Mouse (Mus musculus): ENCODE measurements around the gene Cnga2. TPM values are rescaled to one million over a fixed set of nuclear protein-coding genes. Genes with fewer than 3 reads are reported as not detected.

Cnga2 gene
- polyA plus RNA-seq, 1 experiment = not detected

DNA sequence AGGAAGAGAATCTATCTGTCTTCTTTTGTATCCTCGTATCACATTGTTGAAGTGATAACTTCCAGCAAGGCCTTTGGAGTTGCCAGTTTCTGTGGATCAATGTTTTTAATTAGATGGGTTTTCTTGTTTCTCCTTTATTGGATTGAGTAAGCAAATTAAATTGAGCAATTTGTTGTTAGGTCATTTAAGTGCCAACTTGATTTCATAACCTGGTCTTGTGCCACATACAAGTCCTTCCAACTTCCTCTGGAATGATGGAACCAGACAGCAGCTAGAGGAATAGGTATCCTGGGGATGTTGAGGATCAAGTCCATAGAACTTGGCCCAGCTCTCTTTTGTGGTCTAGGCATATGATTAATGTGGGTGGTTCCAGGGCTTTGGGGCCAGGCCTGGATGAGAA lies 30.6 kb downstream of the Cnga2 start:
- H3K4me1 ChIP-seq (ENCODE audit: control insufficient read depth, insufficient read depth, low read length) = no peaks in the 10 kb centered on the region
- no peak overlapping the region for H3K27ac ChIP-seq (ENCODE audit: insufficient read depth, low read depth, low read length)
- H3K4me3 ChIP-seq (ENCODE audit: insufficient read depth, low read depth, low read length) = no peak overlapping the region
- WGBS = 93% methylated on average over 1 of the region's 1 CpGs
- TF ChIP-seq POLR2A (IDR thresholded peaks at IDR 0.05; ENCODE audit: insufficient read depth, low read depth, low read length) = no peak
- TF ChIP-seq CTCF (IDR thresholded peaks at IDR 0.05; ENCODE audit: insufficient read depth, low read depth, low read length) = no peak

DNA sequence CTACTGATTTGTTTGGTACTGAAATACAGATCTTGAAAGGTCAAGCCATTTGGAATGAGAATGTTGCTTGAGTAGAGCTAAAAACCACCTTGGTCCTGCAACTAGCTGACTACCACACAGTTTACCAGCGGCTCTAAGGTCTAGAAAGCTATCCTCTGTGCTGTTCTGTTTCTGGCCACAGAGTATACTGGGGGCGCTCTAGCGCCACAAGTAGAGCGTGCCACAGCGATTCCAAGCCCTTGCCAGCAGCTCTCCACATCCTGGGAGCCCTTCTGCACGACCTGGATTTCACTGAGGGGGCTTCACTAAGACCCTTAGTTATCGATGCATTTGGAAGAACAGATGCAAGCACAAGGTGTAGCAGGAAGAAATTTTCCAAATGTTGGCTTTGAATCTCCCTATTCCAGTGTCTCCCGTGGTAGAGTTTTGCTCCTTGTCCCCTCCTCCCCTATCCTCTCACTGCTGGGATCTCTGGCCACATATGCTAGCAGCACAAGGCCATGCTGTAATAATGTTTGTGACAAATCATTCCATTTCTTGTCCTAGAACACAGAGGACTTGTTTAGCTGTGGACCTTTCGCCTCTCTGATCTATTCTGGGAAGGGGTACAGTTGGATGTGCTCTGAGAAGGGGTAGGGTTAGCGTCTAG lies 31.2 kb downstream of the Cnga2 start:
- no peak for TF ChIP-seq POLR2A (IDR thresholded peaks at IDR 0.05; ENCODE audit: insufficient read depth, low read depth, low read length)
- no peak for TF ChIP-seq CTCF (IDR thresholded peaks at IDR 0.05; ENCODE audit: insufficient read depth, low read depth, low read length)
- Histone ChIP-seq H3K4me3 (ENCODE audit: insufficient read depth, low read depth, low read length) (no peak overlapping the region), H3K4me1 (ENCODE audit: control insufficient read depth, insufficient read depth, low read length) (no peaks in the 10 kb centered on the region), H3K27ac (ENCODE audit: insufficient read depth, low read depth, low read length) (no peak overlapping the region)
- 37% methylated on average over 10 of the region's 10 CpGs for WGBS

DNA sequence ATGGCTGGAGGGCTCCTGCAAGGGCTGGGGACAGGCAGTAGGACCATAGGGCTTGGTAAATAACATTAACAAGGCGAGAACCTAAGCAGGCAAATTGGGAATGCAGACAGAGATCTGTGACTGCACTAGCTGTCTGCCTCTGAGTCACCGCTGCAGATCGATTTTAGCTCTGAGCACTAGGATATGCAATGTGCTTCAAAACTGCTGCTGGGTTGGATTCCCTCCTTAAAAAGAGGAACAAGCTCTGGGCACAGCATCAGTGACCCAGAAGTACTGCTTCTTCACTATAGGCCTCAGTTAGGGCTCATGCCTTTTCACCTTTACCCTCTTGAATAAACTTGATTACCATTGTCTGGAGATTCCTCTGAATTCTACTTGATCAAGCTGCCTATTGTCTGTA lies 31.9 kb downstream of the Cnga2 start:
- H3K4me3 ChIP-seq (ENCODE audit: insufficient read depth, low read depth, low read length) = no peak overlapping the region
- H3K4me1 ChIP-seq (ENCODE audit: control insufficient read depth, insufficient read depth, low read length) = no peaks in the 10 kb centered on the region
- no peak for TF ChIP-seq CTCF (IDR thresholded peaks at IDR 0.05; ENCODE audit: insufficient read depth, low read depth, low read length)
- H3K27ac ChIP-seq (ENCODE audit: insufficient read depth, low read depth, low read length) = no peak overlapping the region
- WGBS = 57% methylated on average over 3 of the region's 3 CpGs

- TF ChIP-seq POLR2A (IDR thresholded peaks at IDR 0.05; ENCODE audit: insufficient read depth, low read depth, low read length) (no peak), CTCF (IDR thresholded peaks at IDR 0.05; ENCODE audit: insufficient read depth, low read depth, low read length) (no peak)
- no peaks in the 10 kb centered on the region for H3K4me1 ChIP-seq (ENCODE audit: control insufficient read depth, insufficient read depth, low read length)
- WGBS = 62% methylated on average over 3 of the region's 3 CpGs
- no peak overlapping the region for H3K4me3 ChIP-seq (ENCODE audit: insufficient read depth, low read depth, low read length)
- no peak overlapping the region for H3K27ac ChIP-seq (ENCODE audit: insufficient read depth, low read depth, low read length)
Observed at GRCm38 (mm10) chrX:72044056-72044455, 52.4 kb downstream of the Cnga2 start.

GRCm38 (mm10) chrX:72047918-72048317 lies 56.3 kb downstream of the Cnga2 start:
- Histone ChIP-seq H3K4me1 (ENCODE audit: control insufficient read depth, insufficient read depth, low read length) (no peaks in the 10 kb centered on the region), H3K27ac (ENCODE audit: insufficient read depth, low read depth, low read length) (no peak overlapping the region), H3K4me3 (ENCODE audit: insufficient read depth, low read depth, low read length) (no peak overlapping the region)
- TF ChIP-seq POLR2A (IDR thresholded peaks at IDR 0.05; ENCODE audit: insufficient read depth, low read depth, low read length) (no peak), CTCF (IDR thresholded peaks at IDR 0.05; ENCODE audit: insufficient read depth, low read depth, low read length) (no peak)
- WGBS = 69% methylated on average over 2 of the region's 2 CpGs

Other genes with a start within 250 kb of the Cnga2 start
- not detected in 2 replicates for gene Vma21, start 175.9 kb upstream of the Cnga2 start, polyA plus RNA-seq (2012; ENCODE audit: insufficient read depth, insufficient read length, low replicate concordance, missing spikeins)
- not detected in 2 replicates for gene Gm1141, start 70.8 kb upstream of the Cnga2 start, polyA plus RNA-seq (2012; ENCODE audit: insufficient read depth, insufficient read length, low replicate concordance, missing spikeins)
- not detected in 2 replicates for gene Prrg3, start 29.2 kb upstream of the Cnga2 start, polyA plus RNA-seq (2012; ENCODE audit: insufficient read depth, insufficient read length, low replicate concordance, missing spikeins)
- gene Fate1, start 18.9 kb upstream of the Cnga2 start, polyA plus RNA-seq (2012; ENCODE audit: insufficient read depth, insufficient read length, low replicate concordance, missing spikeins) = not detected in 2 replicates
- gene Magea4, start 230.2 kb downstream of the Cnga2 start, polyA plus RNA-seq (2012; ENCODE audit: insufficient read depth, insufficient read length, low replicate concordance, missing spikeins) = not detected in 2 replicates